Mouse (Mus musculus): ENCODE measurements around the gene Marc1. TPM values are rescaled to one million over a fixed set of nuclear protein-coding genes. Genes with fewer than 3 reads are reported as not detected.

Marc1 gene
- total and polyA plus RNA-seq, 2 experiments from 2014 or later, result 0.21 to 0.33 TPM

DNA sequence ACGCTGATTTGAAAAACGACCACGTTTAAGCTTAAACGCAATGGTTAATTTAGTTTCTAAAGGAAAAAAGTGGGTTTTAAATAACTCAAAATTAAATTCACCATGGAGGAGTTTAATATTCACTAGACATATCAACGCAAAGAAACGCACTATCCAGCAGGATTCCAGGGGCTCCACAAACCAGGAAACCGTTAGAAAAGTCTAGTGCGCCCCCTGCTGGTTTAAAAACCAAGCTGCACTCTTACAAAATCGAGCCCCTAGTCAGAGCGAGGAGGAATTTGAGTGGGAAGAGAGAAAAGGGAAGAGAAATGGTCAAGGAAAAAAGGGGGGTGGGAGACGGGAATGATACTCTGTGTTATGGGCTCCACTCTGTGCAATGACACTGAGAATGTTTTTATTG, 14.0 kb upstream of the Marc1 start:
- H3K4me1 ChIP-seq (ENCODE audit: insufficient read depth, low read length), result peaks cover 5% of the 10 kb centered on the region; the same call in 1 of the 2 replicates
- no peak overlapping the region for H3K27ac ChIP-seq
- DNase-seq (ENCODE audit: low spot score), result peak; percentile 85
- H3K4me2 ChIP-seq (ENCODE audit: low read depth, low read length), result peak overlapping the region; percentile 42
- no peak overlapping the region for H3K9ac ChIP-seq (replicated peaks; ENCODE audit: low read length)
- 23% methylated on average over 11 of the region's 11 CpGs for WGBS
- H3K36me3 ChIP-seq (ENCODE audit: insufficient read depth, low read length), result no peaks in the 10 kb centered on the region
- no peaks in the 10 kb centered on the region for H3K27me3 ChIP-seq (ENCODE audit: insufficient read depth, low read length)
- TF ChIP-seq CTCF (IDR thresholded peaks at IDR 0.05; ENCODE audit: low read depth), result peak; percentile 78
- H3K9me3 ChIP-seq (ENCODE audit: low read length), result no peaks in the 10 kb centered on the region
- no peak for ATAC-seq
- H3K4me3 ChIP-seq (ENCODE audit: low read length), result no peak overlapping the region

DNA sequence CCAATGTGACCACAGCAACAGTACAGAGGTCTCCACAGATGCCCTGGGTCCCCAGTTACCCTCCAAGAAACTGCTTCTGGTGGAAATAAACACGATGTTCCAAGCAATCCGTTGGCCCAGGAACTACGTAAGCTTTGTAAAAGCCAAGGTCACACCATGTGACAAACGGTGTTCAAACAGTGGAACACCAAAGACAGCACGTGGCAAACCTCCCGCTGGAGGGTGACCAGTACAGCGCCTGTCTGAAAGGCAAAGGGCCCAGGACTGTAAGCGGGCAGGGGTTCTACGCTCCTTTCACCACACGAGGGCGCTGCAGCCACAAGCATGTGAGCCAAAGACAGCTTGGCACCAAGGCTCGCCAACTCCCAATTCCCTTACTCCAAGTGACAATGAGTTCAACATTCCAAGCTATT, 13.3 kb upstream of the Marc1 start:
- H3K27ac ChIP-seq, result no peak overlapping the region
- H3K4me1 ChIP-seq (ENCODE audit: insufficient read depth, low read length), result peaks cover 5% of the 10 kb centered on the region; the same call in 1 of the 2 replicates
- 3% methylated on average over 12 of the region's 12 CpGs for whole genome bisulfite sequencing
- peak overlapping the region; percentile 42 for H3K4me2 ChIP-seq (ENCODE audit: low read depth, low read length)
- no peaks in the 10 kb centered on the region for H3K27me3 ChIP-seq (ENCODE audit: insufficient read depth, low read length)
- no peaks in the 10 kb centered on the region for H3K9me3 ChIP-seq (ENCODE audit: low read length)
- ATAC-seq, result peak; percentile 87
- peak; percentile 96 for DNase-seq (ENCODE audit: low spot score)
- no peak overlapping the region for H3K9ac ChIP-seq (replicated peaks; ENCODE audit: low read length)
- peak; percentile 98 for TF ChIP-seq CTCF (IDR thresholded peaks at IDR 0.05; ENCODE audit: low read depth)
- no peak overlapping the region for H3K4me3 ChIP-seq (ENCODE audit: low read length)
- no peaks in the 10 kb centered on the region for H3K36me3 ChIP-seq (ENCODE audit: insufficient read depth, low read length)

DNA sequence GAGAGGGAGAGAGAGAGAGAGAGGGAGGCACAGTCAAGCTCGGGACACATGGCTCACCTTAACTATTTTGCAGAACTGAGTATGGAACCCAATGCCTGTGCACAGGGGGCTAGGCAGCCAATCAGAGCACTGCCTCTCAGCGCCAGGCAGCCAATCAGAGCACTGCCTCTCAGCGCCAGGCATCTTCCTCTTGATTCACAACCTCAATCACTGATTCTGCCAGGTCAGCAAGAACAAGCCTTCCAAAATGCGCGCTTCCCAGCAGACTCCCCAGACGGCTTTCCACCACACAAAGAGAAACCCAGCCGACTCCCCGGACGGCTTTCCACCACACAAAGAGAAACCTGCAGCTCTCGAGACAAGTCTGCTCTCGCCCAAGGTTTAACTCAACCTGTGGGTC, 11.6 kb upstream of the Marc1 start:
- ATAC-seq (no peak), DNase-seq (ENCODE audit: low spot score) (peak; percentile 43)
- Histone ChIP-seq H3K27me3 (ENCODE audit: insufficient read depth, low read length) (no peaks in the 10 kb centered on the region), H3K27ac (no peak overlapping the region), H3K9ac (replicated peaks; ENCODE audit: low read length) (no peak overlapping the region), H3K4me1 (ENCODE audit: insufficient read depth, low read length) (peaks cover 5% of the 10 kb centered on the region; the same call in 1 of the 2 replicates), H3K9me3 (ENCODE audit: low read length) (no peaks in the 10 kb centered on the region), H3K4me3 (ENCODE audit: low read length) (no peak overlapping the region), H3K36me3 (ENCODE audit: insufficient read depth, low read length) (peaks cover 9% of the 10 kb centered on the region; the same call in 1 of the 2 replicates), H3K4me2 (ENCODE audit: low read depth, low read length) (peak overlapping the region; percentile 31)
- 14% methylated on average over 11 of the region's 11 CpGs for WGBS
- no peak for TF ChIP-seq CTCF (IDR thresholded peaks at IDR 0.05; ENCODE audit: low read depth)

DNA sequence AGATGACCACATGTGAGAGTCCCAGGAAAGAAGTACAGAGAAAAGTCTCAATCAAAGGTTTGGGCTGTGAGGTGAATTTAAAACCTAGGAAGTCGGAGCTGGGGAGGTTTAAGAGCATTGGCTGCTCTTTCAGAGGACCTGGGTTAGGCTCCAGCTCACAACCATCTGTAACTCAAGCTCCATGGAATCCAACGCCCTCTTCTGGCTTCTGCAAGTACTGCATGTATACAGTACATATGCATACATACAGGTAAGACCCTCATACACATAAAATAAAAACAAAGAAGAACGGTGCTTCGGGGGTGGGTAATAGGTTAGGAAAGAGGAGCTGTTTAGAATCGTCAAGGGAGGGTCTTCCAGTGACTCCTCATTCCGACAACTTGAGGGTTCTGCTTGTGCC, 6.7 kb upstream of the Marc1 start:
- no peak overlapping the region for H3K9ac ChIP-seq (replicated peaks; ENCODE audit: low read length)
- no peak for DNase-seq (ENCODE audit: low spot score)
- no peaks in the 10 kb centered on the region for H3K4me1 ChIP-seq (ENCODE audit: insufficient read depth, low read length)
- H3K4me3 ChIP-seq (ENCODE audit: low read length), result no peak overlapping the region
- WGBS, result 81% methylated on average over 6 of the region's 6 CpGs
- ATAC-seq, result no peak
- 0 out of 2 replicates have a peak, but pooled peaks have one; percentile 9 for TF ChIP-seq CTCF (IDR thresholded peaks at IDR 0.05; ENCODE audit: low read depth)
- peaks cover 14% of the 10 kb centered on the region; the same call in 1 of the 2 replicates for H3K36me3 ChIP-seq (ENCODE audit: insufficient read depth, low read length)
- H3K27ac ChIP-seq, result no peak overlapping the region
- H3K4me2 ChIP-seq (ENCODE audit: low read depth, low read length), result no peak overlapping the region
- H3K9me3 ChIP-seq (ENCODE audit: low read length), result no peaks in the 10 kb centered on the region
- H3K27me3 ChIP-seq (ENCODE audit: insufficient read depth, low read length), result no peaks in the 10 kb centered on the region

DNA sequence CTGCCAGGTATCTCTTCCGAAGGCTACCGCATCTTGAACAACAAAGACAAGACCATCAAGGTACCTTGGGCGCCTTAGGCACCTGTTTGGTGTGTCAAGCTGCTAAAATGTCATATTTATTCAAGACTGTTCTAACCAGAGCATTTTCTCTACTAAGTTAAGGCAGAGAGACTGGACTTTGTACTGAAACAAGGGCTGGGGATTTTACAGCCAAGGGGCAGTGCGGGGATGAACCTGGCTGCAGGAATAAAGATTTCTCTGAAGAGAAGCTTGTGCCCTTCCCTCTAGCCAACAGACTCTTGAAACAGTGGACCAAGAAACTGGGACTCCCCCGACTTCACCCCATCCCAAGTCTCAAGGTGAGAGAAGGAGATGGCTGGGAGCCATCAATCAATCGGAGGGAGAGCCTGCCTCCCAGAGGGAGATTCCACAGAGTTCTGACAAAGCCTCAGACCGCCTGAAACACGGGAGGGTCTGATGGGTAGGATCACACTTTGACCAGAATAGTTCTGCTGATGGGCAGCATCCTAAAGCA, 670 bp upstream of the Marc1 start:
- no peak for ATAC-seq
- H3K27ac ChIP-seq, result no peak overlapping the region
- no peak overlapping the region for H3K9ac ChIP-seq (replicated peaks; ENCODE audit: low read length)
- no peak for TF ChIP-seq CTCF (IDR thresholded peaks at IDR 0.05; ENCODE audit: low read depth)
- 0 out of 2 replicates have a peak, but pooled peaks cover 2% of the 10 kb centered on the region for H3K36me3 ChIP-seq (ENCODE audit: insufficient read depth, low read length)
- no peak for DNase-seq (ENCODE audit: low spot score)
- 70% methylated on average over 8 of the region's 8 CpGs for WGBS
- H3K4me2 ChIP-seq (ENCODE audit: low read depth, low read length), result no peak overlapping the region
- no peaks in the 10 kb centered on the region for H3K27me3 ChIP-seq (ENCODE audit: insufficient read depth, low read length)
- H3K4me3 ChIP-seq (ENCODE audit: low read length), result no peak overlapping the region
- no peaks in the 10 kb centered on the region for H3K9me3 ChIP-seq (ENCODE audit: low read length)
- peaks cover 6% of the 10 kb centered on the region; the same call in 1 of the 2 replicates for H3K4me1 ChIP-seq (ENCODE audit: insufficient read depth, low read length)

DNA sequence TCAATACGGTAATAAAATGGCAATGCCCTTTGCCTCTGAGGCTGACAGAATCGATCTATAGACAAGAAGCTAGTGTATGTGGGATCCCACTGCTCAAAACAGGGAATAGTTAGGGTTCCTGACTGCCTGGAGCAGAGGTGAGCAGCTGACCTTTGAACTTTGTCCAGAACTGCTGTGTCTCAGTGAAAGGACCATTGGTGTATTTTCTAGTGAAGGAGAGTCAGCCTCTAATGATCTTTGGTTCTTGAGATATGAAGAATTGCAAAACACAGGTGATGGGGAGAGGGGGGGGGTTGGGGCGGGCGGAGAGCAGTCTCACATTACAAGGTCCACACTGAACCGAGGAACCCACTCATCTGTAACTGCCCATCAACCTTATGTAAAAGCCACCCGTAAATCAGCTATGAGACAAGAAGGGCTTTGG, 1.5 kb downstream of the Marc1 start:
- TF ChIP-seq CTCF (IDR thresholded peaks at IDR 0.05; ENCODE audit: low read depth), result no peak
- 73% methylated on average over 6 of the region's 6 CpGs for WGBS

DNA sequence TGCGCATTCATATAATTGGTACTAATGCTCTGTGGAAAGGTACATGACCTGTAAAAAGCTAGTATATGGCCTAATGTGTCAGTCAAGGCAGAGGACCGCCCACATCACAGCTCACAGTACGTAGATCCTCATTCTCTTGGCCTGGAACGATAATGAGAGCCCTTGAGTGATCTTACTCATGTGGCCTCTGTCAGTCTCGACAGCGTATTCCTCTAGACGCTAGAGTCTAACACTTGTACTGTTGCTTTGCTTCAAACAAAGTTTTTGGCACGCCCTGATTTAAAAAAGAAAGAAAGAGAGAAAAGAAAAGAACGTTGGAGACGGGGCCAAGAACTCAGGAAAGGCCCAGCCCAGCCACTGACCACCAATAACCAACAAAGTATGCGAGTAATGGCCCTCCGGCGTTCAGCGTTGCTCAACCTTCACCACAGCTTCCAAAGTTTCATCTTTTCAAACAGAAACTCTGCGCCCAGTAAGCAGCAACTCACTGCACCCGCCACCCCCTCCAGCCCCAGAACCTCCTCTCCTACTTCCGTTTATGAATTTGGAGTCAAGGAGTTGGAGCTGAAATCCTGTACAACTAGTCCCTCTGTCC, 2.6 kb downstream of the Marc1 start:
- no peaks in the 10 kb centered on the region for H3K9me3 ChIP-seq (ENCODE audit: low read length)
- WGBS, result 86% methylated on average over 17 of the region's 17 CpGs
- no peak for DNase-seq (ENCODE audit: low spot score)

More for the DNA sequence above, 1.5 kb downstream of the Marc1 start:
- H3K4me3 ChIP-seq (ENCODE audit: low read length), result no peak overlapping the region
- no peaks in the 10 kb centered on the region for H3K27me3 ChIP-seq (ENCODE audit: insufficient read depth, low read length)
- DNase-seq (ENCODE audit: low spot score) (no peak), ATAC-seq (no peak)
- H3K36me3 ChIP-seq (ENCODE audit: insufficient read depth, low read length), result no peaks in the 10 kb centered on the region
- peaks cover 6% of the 10 kb centered on the region; the same call in 1 of the 2 replicates for H3K4me1 ChIP-seq (ENCODE audit: insufficient read depth, low read length)
- H3K9me3 ChIP-seq (ENCODE audit: low read length), result no peaks in the 10 kb centered on the region
- H3K4me2 ChIP-seq (ENCODE audit: low read depth, low read length), result no peak overlapping the region
- H3K9ac ChIP-seq (replicated peaks; ENCODE audit: low read length), result no peak overlapping the region
- H3K27ac ChIP-seq, result no peak overlapping the region

More for the DNA sequence above, 2.6 kb downstream of the Marc1 start:
- H3K36me3 ChIP-seq (ENCODE audit: insufficient read depth, low read length), result no peaks in the 10 kb centered on the region
- H3K4me3 ChIP-seq (ENCODE audit: low read length), result no peak overlapping the region
- H3K9ac ChIP-seq (replicated peaks; ENCODE audit: low read length), result no peak overlapping the region
- H3K4me2 ChIP-seq (ENCODE audit: low read depth, low read length), result no peak overlapping the region
- no peak for TF ChIP-seq CTCF (IDR thresholded peaks at IDR 0.05; ENCODE audit: low read depth)
- peaks cover 6% of the 10 kb centered on the region; the same call in 1 of the 2 replicates for H3K4me1 ChIP-seq (ENCODE audit: insufficient read depth, low read length)
- no peaks in the 10 kb centered on the region for H3K27me3 ChIP-seq (ENCODE audit: insufficient read depth, low read length)
- H3K27ac ChIP-seq, result no peak overlapping the region
- no peak for ATAC-seq

All from hindbrain, postnatal 0 days (tissue).